Mouse (Mus musculus): ENCODE results near the gene Pax2. TPM values are rescaled to one million over a fixed set of nuclear protein-coding genes. Genes with fewer than 3 reads are reported as not detected.

Pax2 gene
- polyA plus RNA-seq, 1 experiment from 2014 or later: not detected

DNA sequence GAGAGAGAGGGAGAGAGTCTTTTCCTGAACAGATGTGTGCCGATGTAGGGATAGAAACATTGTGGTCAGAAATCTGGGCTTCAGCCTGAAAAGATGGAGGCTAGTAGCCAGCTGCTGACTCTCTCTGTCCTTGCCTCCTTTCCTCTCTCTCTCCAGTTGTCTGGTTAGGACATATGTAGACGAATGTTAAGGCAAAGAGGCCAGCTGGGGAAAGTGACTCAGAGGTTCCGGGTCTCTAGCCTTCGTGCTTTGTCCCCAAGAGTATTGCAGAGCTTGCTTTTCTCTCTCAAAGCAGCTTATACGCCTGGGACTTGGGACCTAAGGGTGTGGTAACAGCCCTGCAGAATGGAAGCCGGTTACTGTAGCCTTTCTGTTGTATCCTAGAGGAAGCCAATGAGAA is 62.8 kb downstream of the Pax2 start:
- Histone ChIP-seq H3K36me3 (ENCODE audit: control insufficient read depth, insufficient read depth) (no peaks in the 10 kb centered on the region), H3K9ac (ENCODE audit: low read length) (no peak overlapping the region), H3K27ac (ENCODE audit: low read length) (no peak overlapping the region), H3K9me3 (replicated peaks; ENCODE audit: control insufficient read depth, low read length) (no peaks in the 10 kb centered on the region), H3K4me3 (ENCODE audit: low read length) (no peak overlapping the region), H3K27me3 (ENCODE audit: control insufficient read depth, insufficient read depth, low read length) (peaks cover 36% of the 10 kb centered on the region), H3K4me2 (ENCODE audit: low read depth, low read length) (no peak overlapping the region), H3K4me1 (ENCODE audit: control insufficient read depth, insufficient read depth, low read length) (no peaks in the 10 kb centered on the region)
- 61% methylated on average over 6 of the region's 6 CpGs for WGBS
- no peak for ATAC-seq (replicated peaks; ENCODE audit: extremely low read depth, insufficient read depth, low FRiP score)

- no peaks in the 10 kb centered on the region for H3K9me3 ChIP-seq (replicated peaks; ENCODE audit: control insufficient read depth, low read length)
- no peak overlapping the region for H3K27ac ChIP-seq (ENCODE audit: low read length)
- no peak overlapping the region for H3K4me2 ChIP-seq (ENCODE audit: low read depth, low read length)
- no peak overlapping the region for H3K4me3 ChIP-seq (ENCODE audit: low read length)
- 29% methylated on average over 3 of the region's 3 CpGs for WGBS
- no peaks in the 10 kb centered on the region for H3K36me3 ChIP-seq (ENCODE audit: control insufficient read depth, insufficient read depth)
- H3K9ac ChIP-seq (ENCODE audit: low read length): no peak overlapping the region
- H3K4me1 ChIP-seq (ENCODE audit: control insufficient read depth, insufficient read depth, low read length): no peaks in the 10 kb centered on the region
- ATAC-seq (replicated peaks; ENCODE audit: extremely low read depth, insufficient read depth, low FRiP score): no peak
- peaks cover 45% of the 10 kb centered on the region for H3K27me3 ChIP-seq (ENCODE audit: control insufficient read depth, insufficient read depth, low read length)
These were observed 65.7 kb downstream of the Pax2 start for GRCm38 (mm10) chr19:44821581-44821980.

DNA sequence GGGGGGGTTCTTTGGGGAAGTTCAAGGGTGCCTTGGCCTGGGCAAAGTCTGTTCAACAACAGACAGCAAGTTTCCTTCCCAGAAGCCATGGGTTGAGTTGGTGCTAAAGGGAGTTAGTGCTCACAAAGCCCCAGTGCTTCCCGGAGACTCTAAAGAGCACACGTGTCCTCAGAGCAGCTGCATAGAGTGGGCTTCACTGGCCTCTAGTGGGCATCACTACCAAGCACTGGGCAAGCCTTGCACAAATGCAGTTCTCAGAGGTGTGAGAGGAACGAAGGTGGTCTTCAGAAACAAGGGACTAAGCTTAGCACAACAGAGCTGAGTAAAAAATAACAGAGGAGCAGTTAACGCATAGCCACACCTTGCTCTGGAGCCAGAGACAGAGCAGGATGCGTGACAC is 66.5 kb downstream of the Pax2 start:
- Histone ChIP-seq H3K4me3 (ENCODE audit: low read length) (no peak overlapping the region), H3K4me2 (ENCODE audit: low read depth, low read length) (no peak overlapping the region), H3K27ac (ENCODE audit: low read length) (no peak overlapping the region), H3K4me1 (ENCODE audit: control insufficient read depth, insufficient read depth, low read length) (no peaks in the 10 kb centered on the region), H3K9ac (ENCODE audit: low read length) (no peak overlapping the region), H3K36me3 (ENCODE audit: control insufficient read depth, insufficient read depth) (no peaks in the 10 kb centered on the region), H3K27me3 (ENCODE audit: control insufficient read depth, insufficient read depth, low read length) (peaks cover 45% of the 10 kb centered on the region), H3K9me3 (replicated peaks; ENCODE audit: control insufficient read depth, low read length) (no peaks in the 10 kb centered on the region)
- no peak for ATAC-seq (replicated peaks; ENCODE audit: extremely low read depth, insufficient read depth, low FRiP score)
- WGBS: 61% methylated on average over 5 of the region's 5 CpGs

- 46% methylated on average over 3 of the region's 3 CpGs for WGBS
- ATAC-seq (replicated peaks; ENCODE audit: extremely low read depth, insufficient read depth, low FRiP score): no peak
These were observed 67.8 kb downstream of the Pax2 start for GRCm38 (mm10) chr19:44823657-44824056.

GRCm38 (mm10) chr19:44825216-44825768 is 69.4 kb downstream of the Pax2 start:
- ATAC-seq (replicated peaks; ENCODE audit: extremely low read depth, insufficient read depth, low FRiP score): no peak
- peaks cover 43% of the 10 kb centered on the region for H3K27me3 ChIP-seq (ENCODE audit: control insufficient read depth, insufficient read depth, low read length)
- WGBS: 15% methylated on average over 11 of the region's 11 CpGs
- no peaks in the 10 kb centered on the region for H3K4me1 ChIP-seq (ENCODE audit: control insufficient read depth, insufficient read depth, low read length)
- no peaks in the 10 kb centered on the region for H3K9me3 ChIP-seq (replicated peaks; ENCODE audit: control insufficient read depth, low read length)
- H3K36me3 ChIP-seq (ENCODE audit: control insufficient read depth, insufficient read depth): no peaks in the 10 kb centered on the region
- H3K4me3 ChIP-seq (ENCODE audit: low read length): no peak overlapping the region
- no peak overlapping the region for H3K27ac ChIP-seq (ENCODE audit: low read length)
- 0 out of 2 replicates have a peak overlapping the region, but pooled peaks have one; percentile 12 for H3K4me2 ChIP-seq (ENCODE audit: low read depth, low read length)
- no peak overlapping the region for H3K9ac ChIP-seq (ENCODE audit: low read length)

More at GRCm38 (mm10) chr19:44823657-44824056, 67.8 kb downstream of the Pax2 start:
- Histone ChIP-seq H3K36me3 (ENCODE audit: control insufficient read depth, insufficient read depth) (no peaks in the 10 kb centered on the region), H3K4me3 (ENCODE audit: low read length) (no peak overlapping the region), H3K27ac (ENCODE audit: low read length) (no peak overlapping the region), H3K4me1 (ENCODE audit: control insufficient read depth, insufficient read depth, low read length) (no peaks in the 10 kb centered on the region), H3K9me3 (replicated peaks; ENCODE audit: control insufficient read depth, low read length) (no peaks in the 10 kb centered on the region), H3K4me2 (ENCODE audit: low read depth, low read length) (no peak overlapping the region), H3K27me3 (ENCODE audit: control insufficient read depth, insufficient read depth, low read length) (peaks cover 48% of the 10 kb centered on the region), H3K9ac (ENCODE audit: low read length) (no peak overlapping the region)

DNA sequence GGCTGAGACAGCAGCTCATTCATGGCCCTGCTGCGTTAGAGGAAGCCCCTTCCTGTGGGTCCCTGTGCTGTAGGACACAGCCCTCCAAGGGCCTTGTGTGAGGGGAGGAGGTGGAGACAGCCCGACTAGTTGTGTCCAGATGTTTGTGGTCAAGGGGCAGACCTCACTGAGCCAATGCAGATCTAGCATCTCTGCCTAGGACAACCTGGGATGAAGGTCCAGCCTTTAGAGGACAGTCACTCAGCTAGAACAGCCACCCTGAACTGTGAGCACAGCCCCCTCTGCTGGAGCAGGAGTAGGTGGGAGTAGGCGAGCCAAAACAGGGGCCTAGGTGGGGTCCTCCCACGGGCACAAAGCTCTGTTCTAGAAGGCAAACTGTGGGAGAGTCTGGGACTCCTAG is 70.0 kb downstream of the Pax2 start:
- no peaks in the 10 kb centered on the region for H3K4me1 ChIP-seq (ENCODE audit: control insufficient read depth, insufficient read depth, low read length)
- ATAC-seq (replicated peaks; ENCODE audit: extremely low read depth, insufficient read depth, low FRiP score): no peak
- no peak overlapping the region for H3K27ac ChIP-seq (ENCODE audit: low read length)
- H3K27me3 ChIP-seq (ENCODE audit: control insufficient read depth, insufficient read depth, low read length): peaks cover 43% of the 10 kb centered on the region
- 16% methylated on average over 4 of the region's 4 CpGs for WGBS
- H3K4me2 ChIP-seq (ENCODE audit: low read depth, low read length): no peak overlapping the region
- H3K36me3 ChIP-seq (ENCODE audit: control insufficient read depth, insufficient read depth): no peaks in the 10 kb centered on the region
- no peak overlapping the region for H3K4me3 ChIP-seq (ENCODE audit: low read length)
- no peak overlapping the region for H3K9ac ChIP-seq (ENCODE audit: low read length)
- no peaks in the 10 kb centered on the region for H3K9me3 ChIP-seq (replicated peaks; ENCODE audit: control insufficient read depth, low read length)

- no peak for ATAC-seq (replicated peaks; ENCODE audit: extremely low read depth, insufficient read depth, low FRiP score)
- no peak overlapping the region for H3K4me3 ChIP-seq (ENCODE audit: low read length)
- H3K36me3 ChIP-seq (ENCODE audit: control insufficient read depth, insufficient read depth): no peaks in the 10 kb centered on the region
- no peak overlapping the region for H3K4me2 ChIP-seq (ENCODE audit: low read depth, low read length)
- WGBS: 61% methylated on average over 1 of the region's 1 CpGs
- peaks cover 15% of the 10 kb centered on the region for H3K4me1 ChIP-seq (ENCODE audit: control insufficient read depth, insufficient read depth, low read length)
- no peaks in the 10 kb centered on the region for H3K9me3 ChIP-seq (replicated peaks; ENCODE audit: control insufficient read depth, low read length)
- H3K27ac ChIP-seq (ENCODE audit: low read length): no peak overlapping the region
- H3K9ac ChIP-seq (ENCODE audit: low read length): no peak overlapping the region
- H3K27me3 ChIP-seq (ENCODE audit: control insufficient read depth, insufficient read depth, low read length): peaks cover 76% of the 10 kb centered on the region
These were observed 77.5 kb downstream of the Pax2 start for GRCm38 (mm10) chr19:44833391-44833790.

GRCm38 (mm10) chr19:44834218-44835041 is 78.6 kb downstream of the Pax2 start:
- Histone ChIP-seq H3K9ac (ENCODE audit: low read length) (no peak overlapping the region), H3K27ac (ENCODE audit: low read length) (no peak overlapping the region), H3K4me1 (ENCODE audit: control insufficient read depth, insufficient read depth, low read length) (peaks cover 15% of the 10 kb centered on the region), H3K4me2 (ENCODE audit: low read depth, low read length) (no peak overlapping the region), H3K4me3 (ENCODE audit: low read length) (no peak overlapping the region), H3K9me3 (replicated peaks; ENCODE audit: control insufficient read depth, low read length) (no peaks in the 10 kb centered on the region), H3K36me3 (ENCODE audit: control insufficient read depth, insufficient read depth) (no peaks in the 10 kb centered on the region), H3K27me3 (ENCODE audit: control insufficient read depth, insufficient read depth, low read length) (peaks cover 84% of the 10 kb centered on the region)
- no peak for ATAC-seq (replicated peaks; ENCODE audit: extremely low read depth, insufficient read depth, low FRiP score)
- 11% methylated on average over 11 of the region's 11 CpGs for WGBS

Measured in heart, embryonic 16.5 days (tissue).